12 mouse cellular contexts compared by ENCODE assay signal in the genomic region with DNA sequence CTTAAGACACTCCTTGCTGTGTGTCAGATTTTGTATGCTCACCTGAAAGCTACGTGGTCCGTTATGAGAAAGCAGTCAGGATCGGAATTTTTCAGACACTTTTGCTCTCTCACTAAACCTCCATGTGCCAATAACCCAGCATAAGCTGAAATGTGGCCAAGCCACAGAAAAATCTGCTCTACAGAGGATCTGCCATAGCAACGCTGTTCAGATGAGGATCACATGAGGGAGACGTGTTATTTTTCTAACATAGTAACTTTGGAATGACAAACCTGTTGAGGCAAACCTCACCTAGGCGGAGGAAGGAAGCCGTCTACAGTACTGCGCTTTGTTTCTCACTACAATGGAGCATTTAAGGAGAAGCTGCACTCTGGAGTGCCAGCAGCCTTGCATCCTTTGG.
DNase-seq lines count a peak whose midpoint lies in the region.
"Had no signal": no experiment of that assay in that cellular context is flagged by ENCODE, and none has a peak within 500 bp of the region (broad histone marks: within the 10 kb centered on the region; RNA-seq: fewer than 3 reads in every experiment).

No protein-coding gene starts in this region.

- peak; percentile 24 to 52 for DNase-seq in cerebellum, postnatal 14 days
- DNase-seq in cerebellum, adult 9-11 months, result no peak
- peak; percentile 56 to 83 for DNase-seq in layer of hippocampus, adult 18-20 months (ENCODE audit: low spot score in 2 of 2)
- DNase-seq in layer of hippocampus, adult 9-10 months (ENCODE audit: low spot score), result no peak
- DNase-seq in brain, adult 2 months (ENCODE audit: low read depth, low spot score), result peak; percentile 56
- peak; percentile 44 to 84 for DNase-seq in layer of hippocampus, postnatal 14 days (ENCODE audit: low spot score in 2 of 2)
- no peak for DNase-seq in adrenal gland, postnatal 25 days
- DNase-seq: cerebellum, postnatal 36 days; heart, postnatal 10 days; kidney, adult 9 months; kidney, postnatal 25 days; thymus, postnatal 14 days had no signal

Comparison
In these comparisons a context has a peak if more than half of its experiments do, and no peak if none do; other contexts are left out.
1. DNase-seq: peak in cerebellum, postnatal 14 days (2 of 2), layer of hippocampus, adult 18-20 months (2 of 2), brain, adult 2 months (single experiment) and layer of hippocampus, postnatal 14 days (2 of 2); none in cerebellum, adult 9-11 months (single experiment), layer of hippocampus, adult 9-10 months (single experiment) and adrenal gland, postnatal 25 days (single experiment).